Comparison of ENCODE assay signal across 16 mouse cellular contexts in the genomic region with DNA sequence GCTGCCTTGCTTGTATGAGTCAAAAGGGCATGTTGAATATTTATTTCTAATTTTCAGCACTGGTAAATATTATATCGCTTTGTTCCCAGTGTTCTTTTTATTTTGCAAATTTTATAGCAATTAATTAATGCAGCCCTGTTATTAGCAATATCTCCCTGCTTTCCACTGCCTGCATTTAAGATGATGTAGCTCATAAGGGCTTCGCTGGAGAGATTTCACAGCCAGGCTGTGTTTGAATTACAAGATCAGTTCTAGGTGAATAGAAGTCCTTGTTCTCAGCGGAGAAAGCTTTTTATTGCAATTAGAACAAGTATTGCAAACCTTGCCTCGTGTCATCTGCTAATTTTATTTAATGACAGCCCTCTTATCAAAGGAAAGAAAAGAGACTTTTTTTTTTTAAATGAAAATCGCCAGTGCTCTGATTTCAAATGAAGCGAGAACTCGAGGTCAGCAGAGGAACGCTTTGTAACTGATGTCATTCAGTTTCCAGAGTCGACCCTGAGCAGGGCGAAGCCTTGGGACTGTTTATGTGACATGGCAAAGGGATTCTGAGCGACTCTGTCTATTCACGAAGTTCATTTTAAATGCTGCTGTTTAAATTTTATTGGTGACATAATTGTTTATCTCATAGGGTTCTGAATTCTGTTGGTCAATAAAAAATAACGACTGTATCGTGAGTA.
DNase-seq lines count a peak whose midpoint lies in the region; ATAC-seq and TF ChIP-seq lines count a peak whose summit lies in the region.
"Had no signal": no experiment of that assay in that cellular context is flagged by ENCODE, and none has a peak within 500 bp of the region (broad histone marks: within the 10 kb centered on the region; RNA-seq: fewer than 3 reads in every experiment).

No protein-coding gene starts in this region.

- H3K4me1 ChIP-seq in midbrain, embryonic 12.5 days: peaks cover 6% of the 10 kb centered on the region
- no peaks in the 10 kb centered on the region for H3K4me1 ChIP-seq in midbrain, postnatal 0 days (ENCODE audit: insufficient read depth, low read length)
- no peaks in the 10 kb centered on the region for H3K4me1 ChIP-seq in hindbrain, postnatal 0 days (ENCODE audit: insufficient read depth, low read length)
- no peaks in the 10 kb centered on the region for H3K4me1 ChIP-seq in thymus, adult 2 months (replicated peaks; ENCODE audit: control insufficient read depth, insufficient read depth, low read length)
- H3K4me1 ChIP-seq: heart, embryonic 10.5 days; liver, embryonic 15.5 days had no signal

- intact Hi-C loops in heart, postnatal 25 days (cut with DNase I): no loop called here

- no peak for DNase-seq in midbrain, postnatal 0 days (ENCODE audit: low spot score)
- DNase-seq in adrenal gland, postnatal 10 days: peak; percentile 28
- DNase-seq in adrenal gland, postnatal 25 days: peak; percentile 13
- peak; percentile 10 for DNase-seq in hindbrain, postnatal 0 days (ENCODE audit: low spot score)
- no peak for DNase-seq in thymus, adult 2 months
- DNase-seq in heart, postnatal 25 days (ENCODE audit: low spot score): no peak
- DNase-seq: cerebellum, adult 11 months; cerebellum, postnatal 14 days; kidney, adult 11 months; thymus, postnatal 14 days had no signal

- no peak for ATAC-seq in midbrain, embryonic 12.5 days (ENCODE audit: low FRiP score, low read depth)
- no peak for ATAC-seq in midbrain, postnatal 0 days (ENCODE audit: low FRiP score)
- no peak for ATAC-seq in hindbrain, postnatal 0 days

- no peaks in the 10 kb centered on the region for H3K9me3 ChIP-seq in midbrain, embryonic 12.5 days
- no peaks in the 10 kb centered on the region for H3K9me3 ChIP-seq in midbrain, postnatal 0 days (ENCODE audit: low read length)
- H3K9me3 ChIP-seq in hindbrain, postnatal 0 days (ENCODE audit: low read length): no peaks in the 10 kb centered on the region
- H3K9me3 ChIP-seq: embryonic facial prominence, embryonic 15.5 days; heart, embryonic 10.5 days; limb, embryonic 15.5 days; liver, embryonic 15.5 days had no signal

- H3K27ac ChIP-seq in midbrain, embryonic 12.5 days (replicated peaks): 0 out of 2 replicates have a peak overlapping the region, but pooled peaks have one; percentile 26
- H3K27ac ChIP-seq in midbrain, postnatal 0 days (ENCODE audit: low read depth, low read length): no peak overlapping the region
- no peak overlapping the region for H3K27ac ChIP-seq in hindbrain, postnatal 0 days
- no peak overlapping the region for H3K27ac ChIP-seq in thymus, adult 2 months (ENCODE audit: control insufficient read depth, insufficient read depth, low read length)
- H3K27ac ChIP-seq: embryonic facial prominence, embryonic 15.5 days; heart, embryonic 10.5 days; kidney, postnatal 0 days; limb, embryonic 15.5 days; liver, embryonic 15.5 days had no signal

- no peaks in the 10 kb centered on the region for H3K36me3 ChIP-seq in midbrain, embryonic 12.5 days
- H3K36me3 ChIP-seq in midbrain, postnatal 0 days (ENCODE audit: insufficient read depth, low read length): no peaks in the 10 kb centered on the region
- no peaks in the 10 kb centered on the region for H3K36me3 ChIP-seq in hindbrain, postnatal 0 days (ENCODE audit: insufficient read depth, low read length)
- H3K36me3 ChIP-seq in thymus, adult 2 months (ENCODE audit: control insufficient read depth, insufficient read depth, low read length): no peaks in the 10 kb centered on the region
- H3K36me3 ChIP-seq: embryonic facial prominence, embryonic 15.5 days; heart, embryonic 10.5 days; limb, embryonic 15.5 days; liver, embryonic 15.5 days had no signal

- WGBS in midbrain, embryonic 12.5 days: 62% methylated on average over 14 of the region's 14 CpGs
- 58% methylated on average over 14 of the region's 14 CpGs for WGBS in midbrain, postnatal 0 days
- WGBS in hindbrain, postnatal 0 days: 61% methylated on average over 14 of the region's 14 CpGs
- 86% methylated on average over 14 of the region's 14 CpGs for WGBS in thymus, adult 2 months

- no peak for TF ChIP-seq CTCF in midbrain, postnatal 0 days (IDR thresholded peaks at IDR 0.05)
- no peak for TF ChIP-seq CTCF in hindbrain, postnatal 0 days (IDR thresholded peaks at IDR 0.05; ENCODE audit: low read depth)
- TF ChIP-seq CTCF in thymus, adult 2 months (IDR thresholded peaks at IDR 0.05; ENCODE audit: borderline replicate concordance, control insufficient read depth, extremely low read depth, insufficient read depth, low read length, poor library complexity): no peak

- no peak overlapping the region for H3K4me3 ChIP-seq in midbrain, embryonic 12.5 days
- no peak overlapping the region for H3K4me3 ChIP-seq in midbrain, postnatal 0 days (ENCODE audit: low read depth, low read length)
- H3K4me3 ChIP-seq in hindbrain, postnatal 0 days (ENCODE audit: low read length): no peak overlapping the region
- no peak overlapping the region for H3K4me3 ChIP-seq in thymus, adult 2 months (ENCODE audit: control insufficient read depth, insufficient read depth, low read length)
- H3K4me3 ChIP-seq: embryonic facial prominence, embryonic 15.5 days; heart, embryonic 10.5 days; limb, embryonic 15.5 days; liver, embryonic 15.5 days had no signal

- H3K4me2 ChIP-seq in midbrain, embryonic 12.5 days (replicated peaks): no peak overlapping the region
- H3K4me2 ChIP-seq in midbrain, postnatal 0 days (ENCODE audit: low read depth, low read length, poor library complexity, severe bottlenecking): no peak overlapping the region
- no peak overlapping the region for H3K4me2 ChIP-seq in hindbrain, postnatal 0 days (ENCODE audit: low read depth, low read length)
- H3K4me2 ChIP-seq: embryonic facial prominence, embryonic 15.5 days; limb, embryonic 15.5 days; liver, embryonic 15.5 days had no signal

- no peak overlapping the region for H3K9ac ChIP-seq in midbrain, embryonic 12.5 days (replicated peaks)
- no peak overlapping the region for H3K9ac ChIP-seq in midbrain, postnatal 0 days (replicated peaks; ENCODE audit: low read length, poor library complexity, severe bottlenecking)
- no peak overlapping the region for H3K9ac ChIP-seq in hindbrain, postnatal 0 days (replicated peaks; ENCODE audit: low read length)
- H3K9ac ChIP-seq: embryonic facial prominence, embryonic 15.5 days; limb, embryonic 15.5 days; liver, embryonic 15.5 days had no signal

- H3K27me3 ChIP-seq in midbrain, embryonic 12.5 days: 0 out of 2 replicates have a peak, but pooled peaks cover 3% of the 10 kb centered on the region
- H3K27me3 ChIP-seq in midbrain, postnatal 0 days (ENCODE audit: insufficient read depth, low read length): no peaks in the 10 kb centered on the region
- H3K27me3 ChIP-seq in hindbrain, postnatal 0 days (ENCODE audit: insufficient read depth, low read length): no peaks in the 10 kb centered on the region
- H3K27me3 ChIP-seq in thymus, adult 2 months (ENCODE audit: control insufficient read depth, insufficient read depth, low read length): no peaks in the 10 kb centered on the region
- H3K27me3 ChIP-seq: limb, embryonic 15.5 days; liver, embryonic 15.5 days had no signal

- no peak for TF ChIP-seq POLR2A in thymus, adult 2 months (IDR thresholded peaks at IDR 0.05; ENCODE audit: control insufficient read depth, extremely low read depth, insufficient read depth, low read length, poor library complexity)

Comparison
In these comparisons a context has a peak if more than half of its experiments do, and no peak if none do; other contexts are left out.
1. DNase-seq: peak in adrenal gland, postnatal 10 days (single experiment), adrenal gland, postnatal 25 days (single experiment) and hindbrain, postnatal 0 days (single experiment); none in midbrain, postnatal 0 days (single experiment), thymus, adult 2 months (single experiment) and heart, postnatal 25 days (single experiment).